Mouse (Mus musculus): ENCODE data around the gene Eef2kmt.

GRCm38 (mm10) chr16:5254346-5255025 lies 1.3 kb downstream of the Eef2kmt start:
- TF ChIP-seq CTCF (IDR thresholded peaks at IDR 0.05) (peak; percentile 99), EP300 (IDR thresholded peaks at IDR 0.05) (no peak)

All from lung, postnatal 0 days (tissue).